Mouse (Mus musculus) spleen, adult 2 months (tissue): ENCODE data around the gene Adgrd1. TPM values are rescaled to one million over a fixed set of nuclear protein-coding genes. Genes with fewer than 3 reads are reported as not detected.

Source experiments
- DNase-seq, 2 experiments: peaks; one replicate each; pipeline versions ENCODE4 v3.0.0 to v3.0.0-alpha.2; 2012 to 2021; ENCODE audit warnings: low spot score in 2 of 2, low read depth in 1 of 2
- H3K27ac ChIP-seq: fragments of 200-500 bp; 2 replicates; pipeline ENCODE4 v1.5.1; 2012; ENCODE audit warnings: low read length, inconsistent platforms; ENCODE audit not compliant: insufficient read depth
- H3K27me3 ChIP-seq: fragments of 200-500 bp; 2 replicates; pipeline ENCODE4 v1.6.1; 2012; ENCODE audit warnings: mild to moderate bottlenecking, moderate library complexity, low read length, inconsistent platforms; ENCODE audit not compliant: control insufficient read depth, insufficient read depth
- H3K36me3 ChIP-seq: fragments of 200-500 bp; 2 replicates; pipeline ENCODE4 v1.6.1; 2012; ENCODE audit warnings: mild to moderate bottlenecking, low read length, inconsistent platforms; ENCODE audit not compliant: control insufficient read depth, insufficient read depth
- H3K4me1 ChIP-seq: fragments of 200-500 bp; 2 replicates; pipeline ENCODE4 v1.6.1; 2011; ENCODE audit warnings: inconsistent platforms; ENCODE audit not compliant: control insufficient read depth, insufficient read depth, insufficient read length
- H3K4me3 ChIP-seq: fragments of 200-500 bp; 2 replicates; pipeline ENCODE4 v1.5.1; 2011; ENCODE audit warnings: mild to moderate bottlenecking, inconsistent platforms; ENCODE audit not compliant: insufficient read depth, insufficient read length; ENCODE audit errors: extremely low read depth
- CTCF ChIP-seq: fragments of 200-500 bp; IDR thresholded peaks from 2 replicates; pipeline ENCODE4 v1.5.1; 2011; ENCODE audit warnings: mild to moderate bottlenecking, inconsistent platforms; ENCODE audit not compliant: insufficient read depth, insufficient read length, insufficient replicate concordance; ENCODE audit errors: extremely low read depth
- POLR2A ChIP-seq: fragments of 200-500 bp; IDR thresholded peaks from 2 replicates; pipeline ENCODE4 v1.6.1; 2011; ENCODE audit warnings: low read depth, low read length, inconsistent platforms
- WGBS: fragments of 180-500 bp; shearing (Covaris S2); methylation state at CpG from one replicate; pipeline ENCODE4 v1.1.7; 2018; 5-methylcytosine and 5-hydroxymethylcytosine counted together
- polyA plus RNA-seq: library from polyadenylated mRNA; depleted of rRNA; stranded (reverse); fragments of >200 nt; gene quantifications from 2 replicates; pipeline ENCODE4 v1.2.3, GENCODE M21; 2012

Gene Adgrd1
- polyA plus RNA-seq, 1 experiment: 1.2 TPM

GRCm38 (mm10) chr5:129092345-129093065, 4.0 kb upstream of the Adgrd1 start:
- WGBS: 33% methylated on average over 10 of the region's 10 CpGs
- Histone ChIP-seq H3K4me1 (no peaks in the 10 kb centered on the region), H3K27me3 (no peaks in the 10 kb centered on the region), H3K4me3 (no peak overlapping the region), H3K27ac (no peak overlapping the region), H3K36me3 (no peaks in the 10 kb centered on the region)
- TF ChIP-seq CTCF: no peak
- no peak for TF ChIP-seq POLR2A
- DNase-seq: no peak

- 73% methylated on average over 4 of the region's 4 CpGs for WGBS
- H3K36me3 ChIP-seq: no peaks in the 10 kb centered on the region
Measured at GRCm38 (mm10) chr5:129093158-129093557, 3.4 kb upstream of the Adgrd1 start.

DNA sequence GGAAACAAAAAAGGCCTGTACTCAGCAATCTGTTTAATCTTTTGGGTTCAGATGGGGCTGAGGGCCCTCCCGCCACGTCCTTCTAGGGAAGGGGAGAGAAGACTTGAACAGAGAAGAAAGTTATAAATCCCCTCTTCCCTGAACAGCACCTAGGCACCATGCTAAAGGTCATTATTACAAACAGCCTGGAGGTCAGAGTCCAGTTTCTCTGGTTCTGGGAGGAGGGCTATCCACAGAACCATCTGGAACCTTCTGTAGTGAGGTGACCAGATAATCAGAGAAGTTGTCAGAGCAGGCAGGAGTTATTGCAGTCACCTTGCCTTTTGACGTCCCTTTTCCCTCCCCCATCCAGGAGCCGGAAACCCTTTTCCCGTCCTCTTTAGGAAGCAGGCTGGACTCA, 2.3 kb upstream of the Adgrd1 start:
- Histone ChIP-seq H3K4me1 (no peaks in the 10 kb centered on the region), H3K36me3 (no peaks in the 10 kb centered on the region), H3K27me3 (no peaks in the 10 kb centered on the region), H3K27ac (no peak overlapping the region), H3K4me3 (no peak overlapping the region)
- TF ChIP-seq CTCF (no peak), POLR2A (no peak)
- DNase-seq: no peak
- WGBS: 78% methylated on average over 5 of the region's 5 CpGs

More at GRCm38 (mm10) chr5:129093158-129093557, 3.4 kb upstream of the Adgrd1 start:
- Histone ChIP-seq H3K4me3 (no peak overlapping the region), H3K27me3 (no peaks in the 10 kb centered on the region), H3K27ac (no peak overlapping the region), H3K4me1 (no peaks in the 10 kb centered on the region)
- TF ChIP-seq POLR2A (no peak), CTCF (no peak)
- DNase-seq: no peak

DNA sequence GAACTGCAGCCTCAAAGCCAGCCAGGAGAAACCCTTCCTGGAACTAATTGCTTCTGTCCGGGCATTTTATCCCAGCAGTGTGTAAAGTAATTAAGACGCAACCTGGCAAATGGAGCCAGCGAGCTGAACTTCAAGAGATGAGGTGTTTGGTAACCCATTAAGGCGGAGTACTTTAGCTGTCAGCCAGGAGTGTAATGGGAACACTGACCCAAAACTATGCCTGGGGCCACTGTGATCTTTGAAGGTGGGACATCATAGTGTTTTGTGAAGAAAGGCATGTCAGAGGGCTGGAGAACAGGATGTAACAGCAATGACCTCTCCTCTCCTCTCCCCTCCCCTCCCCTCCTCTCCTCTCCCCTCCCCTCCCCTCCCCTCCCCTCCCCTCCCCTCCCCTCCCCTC, 7.5 kb downstream of the Adgrd1 start:
- H3K4me1 ChIP-seq: no peaks in the 10 kb centered on the region
- no peak for DNase-seq
- H3K27ac ChIP-seq: no peak overlapping the region
- H3K27me3 ChIP-seq: no peaks in the 10 kb centered on the region
- no peak overlapping the region for H3K4me3 ChIP-seq
- WGBS: 77% methylated on average over 4 of the region's 4 CpGs
- TF ChIP-seq CTCF (no peak), POLR2A (no peak)
- H3K36me3 ChIP-seq: no peaks in the 10 kb centered on the region

- no peak overlapping the region for H3K4me3 ChIP-seq
- no peaks in the 10 kb centered on the region for H3K36me3 ChIP-seq
- DNase-seq: no peak
- H3K4me1 ChIP-seq: no peaks in the 10 kb centered on the region
- no peaks in the 10 kb centered on the region for H3K27me3 ChIP-seq
- H3K27ac ChIP-seq: no peak overlapping the region
- WGBS: 71% methylated on average over 8 of the region's 8 CpGs
- TF ChIP-seq POLR2A: no peak
Measured at GRCm38 (mm10) chr5:129111729-129112128, 15.2 kb downstream of the Adgrd1 start.

- Histone ChIP-seq H3K36me3 (no peaks in the 10 kb centered on the region), H3K4me1 (no peaks in the 10 kb centered on the region), H3K27ac (no peak overlapping the region), H3K27me3 (no peaks in the 10 kb centered on the region), H3K4me3 (no peak overlapping the region)
- TF ChIP-seq CTCF (no peak), POLR2A (no peak)
- no peak for DNase-seq
- 82% methylated on average over 13 of the region's 13 CpGs for WGBS
Measured at GRCm38 (mm10) chr5:129113741-129114476, 17.4 kb downstream of the Adgrd1 start.

DNA sequence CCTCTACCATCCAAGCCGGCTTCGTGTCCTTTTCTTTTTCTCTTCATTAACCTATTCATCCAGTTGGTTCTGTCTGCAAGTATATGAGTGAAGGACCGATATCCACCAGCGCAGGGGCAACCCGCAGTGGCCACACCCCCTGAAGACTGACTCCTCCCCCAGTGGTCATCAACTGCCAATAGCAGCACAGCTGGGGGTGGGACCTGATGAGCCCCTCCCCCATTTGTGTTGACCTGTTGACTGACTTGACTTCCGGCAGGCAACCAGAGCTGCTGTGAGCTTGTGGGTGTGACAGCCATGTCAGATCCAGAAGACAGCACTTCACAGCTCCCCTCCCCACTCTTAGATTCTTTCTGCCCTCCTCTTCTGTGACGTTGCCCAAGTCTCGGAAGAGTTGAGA, 19.7 kb downstream of the Adgrd1 start:
- no peak for TF ChIP-seq POLR2A
- no peak for TF ChIP-seq CTCF
- no peaks in the 10 kb centered on the region for H3K27me3 ChIP-seq
- no peaks in the 10 kb centered on the region for H3K4me1 ChIP-seq
- no peak overlapping the region for H3K27ac ChIP-seq
- DNase-seq: no peak
- no peaks in the 10 kb centered on the region for H3K36me3 ChIP-seq
- 88% methylated on average over 8 of the region's 8 CpGs for WGBS
- H3K4me3 ChIP-seq: no peak overlapping the region
